Mouse (Mus musculus): ENCODE data around the gene Mrps27. TPM values are rescaled to one million over a fixed set of nuclear protein-coding genes. Genes with fewer than 3 reads are reported as not detected.
A peak's percentile ranks its signal among the peaks of the same experiment; 100 is the strongest.

Gene Mrps27
- polyA plus RNA-seq, 1 experiment from 2014 or later, result 75.2 TPM

DNA sequence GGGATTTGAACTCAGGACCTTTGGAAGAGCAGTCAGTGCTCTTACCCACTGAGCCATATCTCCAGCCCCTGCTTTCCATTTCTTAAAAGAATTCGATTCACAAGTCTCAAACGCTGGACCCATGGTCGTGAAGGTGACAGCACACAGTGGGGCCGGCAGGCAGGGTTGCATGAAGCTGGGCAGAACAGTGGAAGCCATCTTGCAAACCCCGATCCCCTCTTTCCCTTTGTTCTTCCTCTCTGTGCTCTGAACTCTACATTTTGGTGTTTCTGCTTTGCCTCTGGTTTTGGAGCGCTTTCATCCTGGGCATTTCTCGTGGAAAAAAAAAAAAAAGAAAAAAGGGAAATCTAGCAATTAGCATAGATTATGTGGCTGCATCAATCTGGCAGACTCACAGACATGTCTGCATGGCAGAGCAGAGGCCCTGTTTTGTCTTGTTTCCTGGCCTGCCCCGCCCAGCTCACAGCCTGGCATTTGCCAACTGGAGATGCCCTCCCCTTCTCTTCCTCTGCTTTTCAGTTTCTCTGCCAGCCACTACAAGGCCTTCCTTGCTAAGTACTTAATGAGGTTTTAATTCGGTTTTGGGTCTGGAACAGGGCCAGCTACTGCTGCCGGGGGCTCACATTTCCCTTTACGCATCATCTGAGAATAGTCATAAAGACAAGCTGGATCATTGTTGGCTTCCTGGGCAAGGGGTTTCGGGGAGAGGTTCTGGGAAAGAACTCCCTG, 114.2 kb downstream of the Mrps27 start:
- 71% methylated on average over 12 of the region's 12 CpGs for WGBS
- Histone ChIP-seq H3K27ac (replicated peaks in 1 of 2; ENCODE audit: control insufficient read depth in 1 of 2, insufficient read depth in 1 of 2, low read depth in 2 of 2, low read length in 2 of 2) (peak overlapping the region; percentile 22 to 34; a peak in 2 of 4 replicates), H3K36me3 (ENCODE audit: control insufficient read depth, insufficient read depth, low read length) (0 out of 2 replicates have a peak, but pooled peaks cover 5% of the 10 kb centered on the region), H3K9ac (ENCODE audit: low read length) (no peak overlapping the region), H3K27me3 (ENCODE audit: control insufficient read depth, insufficient read depth, low read length) (no peaks in the 10 kb centered on the region), H3K4me1 (ENCODE audit: control insufficient read depth in 2 of 2, insufficient read depth in 2 of 2, low read length in 2 of 2) (peaks cover 8 to 26% of the 10 kb centered on the region in 2 experiments), H3K9me3 (ENCODE audit: control insufficient read depth, low read length) (0 out of 2 replicates have a peak, but pooled peaks cover 2% of the 10 kb centered on the region), H3K4me3 (ENCODE audit: control insufficient read depth in 1 of 2, insufficient read depth in 1 of 2, low read depth in 1 of 2, low read length in 2 of 2) (no peak overlapping the region), H3K4me2 (ENCODE audit: low read length) (no peak overlapping the region)
- no peak; the same call in 1 of the 2 replicates for ATAC-seq (ENCODE audit: insufficient number of reproducible peaks, insufficient read depth, low FRiP score, low read depth)

DNA sequence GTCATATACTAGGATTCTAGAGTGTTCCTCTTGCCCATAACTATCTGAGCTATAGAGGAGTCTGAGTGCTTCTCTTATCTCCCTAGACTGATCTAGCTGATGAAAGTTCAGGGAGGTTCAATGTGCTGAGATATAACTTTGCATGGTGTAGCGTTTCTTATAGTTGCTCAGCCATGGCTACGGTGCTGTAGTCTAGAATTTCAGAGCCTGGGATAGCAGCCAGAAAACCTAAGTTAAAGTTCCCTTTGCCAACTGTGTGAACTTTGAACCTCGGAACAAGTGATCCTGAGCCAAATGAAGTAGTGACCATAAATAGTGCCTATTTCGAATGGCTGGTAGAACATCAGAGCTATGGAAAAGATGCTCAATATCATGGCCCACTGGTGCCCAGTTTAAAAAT, 115.0 kb downstream of the Mrps27 start:
- no peak overlapping the region for H3K27ac ChIP-seq (replicated peaks in 1 of 2; ENCODE audit: control insufficient read depth in 1 of 2, insufficient read depth in 1 of 2, low read depth in 2 of 2, low read length in 2 of 2)
- WGBS, result 59% methylated on average over 4 of the region's 4 CpGs
- H3K9ac ChIP-seq (ENCODE audit: low read length), result no peak overlapping the region
- H3K4me3 ChIP-seq (ENCODE audit: control insufficient read depth in 1 of 2, insufficient read depth in 1 of 2, low read depth in 1 of 2, low read length in 2 of 2), result no peak overlapping the region
- H3K27me3 ChIP-seq (ENCODE audit: control insufficient read depth, insufficient read depth, low read length), result no peaks in the 10 kb centered on the region
- H3K4me2 ChIP-seq (ENCODE audit: low read length), result no peak overlapping the region
- no peak for ATAC-seq (ENCODE audit: insufficient number of reproducible peaks, insufficient read depth, low FRiP score, low read depth)
- 0 out of 2 replicates have a peak, but pooled peaks cover 5% of the 10 kb centered on the region for H3K36me3 ChIP-seq (ENCODE audit: control insufficient read depth, insufficient read depth, low read length)
- peaks cover 8 to 26% of the 10 kb centered on the region in 2 experiments for H3K4me1 ChIP-seq (ENCODE audit: control insufficient read depth in 2 of 2, insufficient read depth in 2 of 2, low read length in 2 of 2)
- 0 out of 2 replicates have a peak, but pooled peaks cover 2% of the 10 kb centered on the region for H3K9me3 ChIP-seq (ENCODE audit: control insufficient read depth, low read length)

GRCm38 (mm10) chr13:99461886-99462285, 117.3 kb downstream of the Mrps27 start:
- no peak overlapping the region for H3K9ac ChIP-seq (ENCODE audit: low read length)
- H3K27me3 ChIP-seq (ENCODE audit: control insufficient read depth, insufficient read depth, low read length), result no peaks in the 10 kb centered on the region
- H3K4me3 ChIP-seq (ENCODE audit: control insufficient read depth in 1 of 2, insufficient read depth in 1 of 2, low read depth in 1 of 2, low read length in 2 of 2), result no peak overlapping the region
- no peak for ATAC-seq (ENCODE audit: insufficient number of reproducible peaks, insufficient read depth, low FRiP score, low read depth)
- 0 out of 2 replicates have a peak, but pooled peaks cover 2% of the 10 kb centered on the region for H3K9me3 ChIP-seq (ENCODE audit: control insufficient read depth, low read length)
- no peak overlapping the region for H3K27ac ChIP-seq (replicated peaks in 1 of 2; ENCODE audit: control insufficient read depth in 1 of 2, insufficient read depth in 1 of 2, low read depth in 2 of 2, low read length in 2 of 2)
- 0 out of 2 replicates have a peak, but pooled peaks cover 5% of the 10 kb centered on the region for H3K36me3 ChIP-seq (ENCODE audit: control insufficient read depth, insufficient read depth, low read length)
- no peak overlapping the region for H3K4me2 ChIP-seq (ENCODE audit: low read length)
- WGBS, result 93% methylated on average over 4 of the region's 4 CpGs
- H3K4me1 ChIP-seq (ENCODE audit: control insufficient read depth in 2 of 2, insufficient read depth in 2 of 2, low read length in 2 of 2), result peaks cover 4 to 13% of the 10 kb centered on the region in 2 experiments; a peak in 3 of 4 replicates

DNA sequence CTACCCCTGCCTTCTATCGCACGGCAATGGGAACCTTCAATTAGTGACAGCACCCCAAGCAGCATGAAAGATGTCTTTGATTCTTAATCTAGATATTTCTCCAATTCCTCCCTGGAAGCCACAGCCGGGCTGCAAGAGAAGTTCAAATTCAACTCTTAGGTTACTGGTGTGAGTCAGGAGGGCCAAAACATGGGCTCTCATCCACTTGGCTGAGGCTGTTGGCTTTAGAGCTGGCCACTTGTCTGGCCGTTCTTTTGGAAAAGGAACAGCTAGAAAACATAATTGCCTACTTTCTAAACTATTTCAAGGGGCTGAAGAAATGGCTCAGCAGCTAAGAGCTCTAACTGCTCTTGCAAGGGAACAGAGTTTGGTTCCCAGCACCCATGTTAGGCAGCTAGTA, 120.0 kb downstream of the Mrps27 start:
- 83% methylated on average over 4 of the region's 4 CpGs for WGBS
- no peak for ATAC-seq (ENCODE audit: insufficient number of reproducible peaks, insufficient read depth, low FRiP score, low read depth)
- Histone ChIP-seq H3K4me2 (ENCODE audit: low read length) (no peak overlapping the region), H3K4me3 (ENCODE audit: control insufficient read depth in 1 of 2, insufficient read depth in 1 of 2, low read depth in 1 of 2, low read length in 2 of 2) (no peak overlapping the region), H3K36me3 (ENCODE audit: control insufficient read depth, insufficient read depth, low read length) (0 out of 2 replicates have a peak, but pooled peaks cover 5% of the 10 kb centered on the region), H3K27me3 (ENCODE audit: control insufficient read depth, insufficient read depth, low read length) (no peaks in the 10 kb centered on the region), H3K4me1 (ENCODE audit: control insufficient read depth in 2 of 2, insufficient read depth in 2 of 2, low read length in 2 of 2) (peaks cover 0 to 3% of the 10 kb centered on the region in 2 experiments; a peak in 1 of 4 replicates), H3K9me3 (ENCODE audit: control insufficient read depth, low read length) (0 out of 2 replicates have a peak, but pooled peaks cover 2% of the 10 kb centered on the region), H3K27ac (replicated peaks in 1 of 2; ENCODE audit: control insufficient read depth in 1 of 2, insufficient read depth in 1 of 2, low read depth in 2 of 2, low read length in 2 of 2) (no peak overlapping the region), H3K9ac (ENCODE audit: low read length) (no peak overlapping the region)

Other genes with a start within 250 kb of the Mrps27 start
- 0.95 and 1.0 TPM in 2 replicates for gene Zfp366, start 160.0 kb upstream of the Mrps27 start, polyA plus RNA-seq (2014; fragmentation: Nextera tagmentation; extraction: Ambion mirVana)
- 72.8 and 73.0 TPM in 2 replicates for gene Ptcd2, start 81 bp upstream of the Mrps27 start, polyA plus RNA-seq (2014; fragmentation: Nextera tagmentation; extraction: Ambion mirVana)
- gene Map1b, start 171.8 kb downstream of the Mrps27 start, polyA plus RNA-seq (2014; fragmentation: Nextera tagmentation; extraction: Ambion mirVana), result 119 and 135 TPM in 2 replicates

Measured in heart, embryonic 14.5 days (tissue).